Mouse (Mus musculus) hindbrain, embryonic 13.5 days (tissue): ENCODE results near the gene Banf1. TPM values are rescaled to one million over a fixed set of nuclear protein-coding genes. Genes with fewer than 3 reads are reported as not detected.
A peak's percentile ranks its signal among the peaks of the same experiment; 100 is the strongest.
"Not testable (repeated sequence)": the region's sequence is repeated elsewhere in the genome, so short reads cannot be mapped to it uniquely, and the experiment has no call there.

Source experiments
- ATAC-seq: fragments of 200-750 bp; cut with Nextera tagmentation; 2 replicates; pipeline ENCODE4 v1.8.0; 2017; ENCODE audit warnings: moderate TSS enrichment; ENCODE audit not compliant: low FRiP score
- H3K27ac ChIP-seq: fragments of 300-500 bp; sonication (generic); 2 replicates; pipeline ENCODE4 v1.5.1; 2015; ENCODE audit warnings: inconsistent platforms, mild to moderate bottlenecking, moderate library complexity
- H3K27me3 ChIP-seq: fragments of 300-500 bp; sonication (generic); 2 replicates; pipeline ENCODE4 v1.6.1; 2015; ENCODE audit warnings: mild to moderate bottlenecking, inconsistent platforms
- H3K36me3 ChIP-seq: fragments of 300-500 bp; sonication (generic); 2 replicates; pipeline ENCODE4 v1.6.1; 2015; ENCODE audit warnings: mild to moderate bottlenecking, inconsistent platforms
- H3K4me1 ChIP-seq: fragments of 300-500 bp; sonication (generic); replicated peaks from 2 replicates; pipeline ENCODE4 v1.6.1; 2015; ENCODE audit warnings: inconsistent platforms
- H3K4me2 ChIP-seq: fragments of 300-500 bp; sonication (generic); 2 replicates; pipeline ENCODE4 v1.6.1; 2015; ENCODE audit warnings: inconsistent platforms, mild to moderate bottlenecking, moderate library complexity
- H3K4me3 ChIP-seq: fragments of 300-500 bp; sonication (generic); 2 replicates; pipeline ENCODE4 v1.5.1; 2015; ENCODE audit warnings: mild to moderate bottlenecking, inconsistent platforms
- H3K9ac ChIP-seq: fragments of 300-500 bp; sonication (generic); 2 replicates; pipeline ENCODE4 v1.6.1; 2015; ENCODE audit warnings: mild to moderate bottlenecking, inconsistent platforms
- H3K9me3 ChIP-seq: fragments of 300-500 bp; sonication (generic); 2 replicates; pipeline ENCODE4 v1.6.1; 2016; ENCODE audit warnings: inconsistent platforms
- WGBS: fragments of 180-500 bp; shearing (Covaris S2); methylation state at CpG from one replicate; pipeline ENCODE4 v1.1.7; 2015; 5-methylcytosine and 5-hydroxymethylcytosine counted together
- polyA plus RNA-seq: library from polyadenylated mRNA; unstranded; fragments of >200 nt; fragmentation: Nextera tagmentation; extraction: Ambion mirVana; gene quantifications from 2 replicates; pipeline ENCODE4 v1.2.1, GENCODE M21; 2015

Banf1 gene
- polyA plus RNA-seq, 1 experiment from 2014 or later: 334 TPM

GRCm38 (mm10) chr19:5370932-5371331 lies 4.0 kb upstream of the Banf1 start:
- Histone ChIP-seq H3K27me3 (no peaks in the 10 kb centered on the region), H3K4me2 (no peak overlapping the region), H3K4me1 (peaks cover 16% of the 10 kb centered on the region), H3K4me3 (no peak overlapping the region), H3K9me3 (no peaks in the 10 kb centered on the region), H3K36me3 (peaks cover 63% of the 10 kb centered on the region), H3K27ac (no peak overlapping the region), H3K9ac (no peak overlapping the region)
- no peak for ATAC-seq
- 91% methylated on average over 3 of the region's 3 CpGs for WGBS

GRCm38 (mm10) chr19:5367455-5367854 lies 487 bp upstream of the Banf1 start:
- Histone ChIP-seq H3K36me3 (peaks cover 64% of the 10 kb centered on the region), H3K9ac (peak overlapping the region; percentile 88)
- 12% methylated on average over 11 of the region's 11 CpGs for WGBS

GRCm38 (mm10) chr19:5366175-5367052 lies 554 bp downstream of the Banf1 start, which contains the start of gene Eif1ad:
Eif1ad (plus strand) TSS chr19:5366741.
- Histone ChIP-seq H3K9ac (peak within 1 kb of the TSS; percentile 88), H3K4me3 (peak within 1 kb of the TSS; percentile 91), H3K4me2 (peak within 1 kb of the TSS; percentile 82), H3K9me3 (no peaks in the 10 kb centered on the region), H3K27ac (peak within 1 kb of the TSS; percentile 94), H3K4me1 (peaks cover 26% of the 10 kb centered on the region), H3K27me3 (no peaks in the 10 kb centered on the region), H3K36me3 (peaks cover 53% of the 10 kb centered on the region)
- under 1% methylated on average over 84 of the region's 92 CpGs for WGBS
- ATAC-seq: peak; percentile 94

More at GRCm38 (mm10) chr19:5367455-5367854, 487 bp upstream of the Banf1 start:
- peak overlapping the region; percentile 82 for H3K4me2 ChIP-seq
- no peak for ATAC-seq
- no peaks in the 10 kb centered on the region for H3K9me3 ChIP-seq
- no peaks in the 10 kb centered on the region for H3K27me3 ChIP-seq
- peak overlapping the region; percentile 94 for H3K27ac ChIP-seq
- peaks cover 26% of the 10 kb centered on the region for H3K4me1 ChIP-seq
- H3K4me3 ChIP-seq: peak overlapping the region; percentile 91

- H3K9me3 ChIP-seq: no peaks in the 10 kb centered on the region
- 24% methylated on average over 11 of the region's 11 CpGs for WGBS
- peak overlapping the region; percentile 94 for H3K27ac ChIP-seq
- peaks cover 26% of the 10 kb centered on the region for H3K4me1 ChIP-seq
- peak overlapping the region; percentile 88 for H3K9ac ChIP-seq
- peaks cover 49% of the 10 kb centered on the region for H3K36me3 ChIP-seq
- no peaks in the 10 kb centered on the region for H3K27me3 ChIP-seq
- ATAC-seq: no peak
- H3K4me2 ChIP-seq: peak overlapping the region; percentile 82
- peak overlapping the region; percentile 91 for H3K4me3 ChIP-seq
Measured at GRCm38 (mm10) chr19:5365751-5366150, 1.2 kb downstream of the Banf1 start.

GRCm38 (mm10) chr19:5364124-5364523 lies 2.8 kb downstream of the Banf1 start:
- H3K36me3 ChIP-seq: peaks cover 33% of the 10 kb centered on the region
- ATAC-seq: no peak
- H3K4me1 ChIP-seq: peaks cover 26% of the 10 kb centered on the region
- no peak overlapping the region for H3K4me3 ChIP-seq
- H3K9ac ChIP-seq: no peak overlapping the region
- no peak overlapping the region for H3K4me2 ChIP-seq
- no peaks in the 10 kb centered on the region for H3K9me3 ChIP-seq
- WGBS: 93% methylated on average over 2 of the region's 2 CpGs
- H3K27ac ChIP-seq: no peak overlapping the region
- no peaks in the 10 kb centered on the region for H3K27me3 ChIP-seq

- no peak for ATAC-seq
- Histone ChIP-seq H3K4me2 (no peak overlapping the region), H3K4me1 (peaks cover 12% of the 10 kb centered on the region), H3K27ac (no peak overlapping the region), H3K4me3 (no peak overlapping the region), H3K9ac (no peak overlapping the region), H3K9me3 (no peaks in the 10 kb centered on the region), H3K36me3 (peaks cover 23% of the 10 kb centered on the region), H3K27me3 (no peaks in the 10 kb centered on the region)
- WGBS: 80% methylated on average over 2 of the region's 2 CpGs
Measured at GRCm38 (mm10) chr19:5362186-5362585, 4.8 kb downstream of the Banf1 start.

GRCm38 (mm10) chr19:5356080-5356479 lies 10.9 kb downstream of the Banf1 start:
- no peak for ATAC-seq
- no peak overlapping the region for H3K4me2 ChIP-seq
- WGBS: no CpG with 5 or more reads among the region's 1 CpGs
- no peaks in the 10 kb centered on the region for H3K27me3 ChIP-seq
- no peaks in the 10 kb centered on the region for H3K36me3 ChIP-seq
- H3K9me3 ChIP-seq: no peaks in the 10 kb centered on the region
- H3K27ac ChIP-seq: no peak overlapping the region
- no peaks in the 10 kb centered on the region for H3K4me1 ChIP-seq
- H3K4me3 ChIP-seq: no peak overlapping the region
- H3K9ac ChIP-seq: no peak overlapping the region

GRCm38 (mm10) chr19:5353609-5354008 lies 13.4 kb downstream of the Banf1 start:
- ATAC-seq: no peak
- peaks cover 6% of the 10 kb centered on the region; the same call in 1 of the 2 replicates for H3K27me3 ChIP-seq
- no peak overlapping the region for H3K9ac ChIP-seq
- H3K4me3 ChIP-seq: no peak overlapping the region
- H3K27ac ChIP-seq: no peak overlapping the region
- 89% methylated on average over 2 of the region's 2 CpGs for WGBS
- H3K4me1 ChIP-seq: peaks cover 6% of the 10 kb centered on the region
- no peaks in the 10 kb centered on the region for H3K9me3 ChIP-seq
- H3K36me3 ChIP-seq: no peaks in the 10 kb centered on the region
- no peak overlapping the region for H3K4me2 ChIP-seq

GRCm38 (mm10) chr19:5349502-5349873 lies 17.5 kb downstream of the Banf1 start, which contains the start of gene Cst6:
Cst6 (minus strand) TSS chr19:5349574.
- not testable (repeated sequence) for H3K9me3 ChIP-seq, H3K36me3 ChIP-seq, H3K27me3 ChIP-seq, ATAC-seq, H3K4me1 ChIP-seq, H3K27ac ChIP-seq
- Histone ChIP-seq H3K9ac (peak within 1 kb of the TSS; percentile 79), H3K4me3 (peak within 1 kb of the TSS; percentile 42), H3K4me2 (peak within 1 kb of the TSS; percentile 73)
- 63% methylated on average over 6 of the region's 6 CpGs for WGBS

GRCm38 (mm10) chr19:5348526-5349501 lies 18.2 kb downstream of the Banf1 start:
- Histone ChIP-seq H3K4me3 (peak overlapping the region; percentile 42), H3K9me3 (no peaks in the 10 kb centered on the region), H3K27me3 (peaks cover 6% of the 10 kb centered on the region; the same call in 1 of the 2 replicates), H3K4me2 (peak overlapping the region; percentile 73), H3K4me1 (peaks cover 6% of the 10 kb centered on the region), H3K36me3 (no peaks in the 10 kb centered on the region), H3K9ac (peak overlapping the region; percentile 79), H3K27ac (no peak overlapping the region)
- ATAC-seq: 0 out of 2 replicates have a peak, but pooled peaks have one; percentile 59
- WGBS: 7% methylated on average over 34 of the region's 34 CpGs

GRCm38 (mm10) chr19:5348064-5348463 lies 18.9 kb downstream of the Banf1 start:
- Histone ChIP-seq H3K27ac (no peak overlapping the region), H3K9me3 (no peaks in the 10 kb centered on the region), H3K4me3 (no peak overlapping the region), H3K4me2 (no peak overlapping the region), H3K9ac (peak overlapping the region; percentile 5; the same call in 1 of the 2 replicates), H3K4me1 (peaks cover 6% of the 10 kb centered on the region), H3K27me3 (peaks cover 6% of the 10 kb centered on the region; the same call in 1 of the 2 replicates), H3K36me3 (no peaks in the 10 kb centered on the region)
- WGBS: 79% methylated on average over 6 of the region's 6 CpGs
- ATAC-seq: no peak
